Mouse (Mus musculus) urinary bladder, postnatal 0 days (tissue): ENCODE measurements around the gene Pomp. TPM values are rescaled to one million over a fixed set of nuclear protein-coding genes. Genes with fewer than 3 reads are reported as not detected.

ENCODE experiments used
- polyA plus RNA-seq: library from polyadenylated mRNA; unstranded; fragments of >200 nt; fragmentation: Nextera tagmentation; extraction: Ambion mirVana; gene quantifications from 2 replicates; pipeline ENCODE4 v1.2.1, GENCODE M21; 2015

Pomp gene
- polyA plus RNA-seq: 357 and 385 TPM in 2 replicates

GRCm38 (mm10) chr5:147860449-147861261 is at the start of gene Pomp:
Pomp (plus strand) TSS chr5:147860461.

GRCm38 (mm10) chr5:147894455-147895076 is 34.3 kb downstream of the Pomp start, which contains the start of gene Slc46a3:
Slc46a3 (minus strand) TSS chr5:147894815.

Other genes starting within 250 kb of the Pomp start
- gene Flt1, start 134.4 kb upstream of the Pomp start, polyA plus RNA-seq: 6.4 and 6.9 TPM in 2 replicates
- gene Slc46a3, start 34.4 kb downstream of the Pomp start, polyA plus RNA-seq: 6.2 and 6.4 TPM in 2 replicates
- gene Mtus2, start 96.9 kb downstream of the Pomp start, polyA plus RNA-seq: 3.6 and 4.0 TPM in 2 replicates